Mouse (Mus musculus) kidney, adult 2 months (tissue): Measurements from ENCODE around the gene 4930430F08Rik. TPM values are rescaled to one million over a fixed set of nuclear protein-coding genes. Genes with fewer than 3 reads are reported as not detected.
A peak's percentile ranks its signal among the peaks of the same experiment; 100 is the strongest.

Source experiments
- DNase-seq: peaks from one replicate; pipeline ENCODE4 v3.0.0; 2021
- H3K27ac ChIP-seq: fragments of 200-500 bp; 2 replicates; pipeline ENCODE4 v1.5.1; 2012; ENCODE audit warnings: low read depth, low read length, control low read depth, inconsistent platforms; ENCODE audit not compliant: insufficient read depth
- H3K27me3 ChIP-seq: fragments of 200-500 bp; replicated peaks from 2 replicates; pipeline ENCODE4 v1.6.1; 2012; ENCODE audit warnings: mild to moderate bottlenecking, moderate library complexity, low read length, inconsistent platforms; ENCODE audit not compliant: control insufficient read depth, insufficient read depth
- H3K36me3 ChIP-seq: fragments of 200-500 bp; 2 replicates; pipeline ENCODE4 v1.6.1; 2012; ENCODE audit warnings: mild to moderate bottlenecking, moderate library complexity, low read length, inconsistent platforms; ENCODE audit not compliant: control insufficient read depth, insufficient read depth
- H3K4me1 ChIP-seq: fragments of 200-500 bp; 2 replicates; pipeline ENCODE4 v1.6.1; 2011; ENCODE audit warnings: low read length; ENCODE audit not compliant: control insufficient read depth, insufficient read depth
- H3K4me3 ChIP-seq: fragments of 200-500 bp; 2 replicates; pipeline ENCODE4 v1.5.1; 2011; ENCODE audit warnings: mild to moderate bottlenecking, low read depth, low read length, control low read depth; ENCODE audit not compliant: insufficient read depth
- CTCF ChIP-seq: fragments of 200-500 bp; conservative IDR thresholded peaks from 2 replicates; pipeline ENCODE4 v1.5.1; 2011; ENCODE audit warnings: low read depth, mild to moderate bottlenecking, control low read depth, low read length, moderate library complexity, mixed read lengths; ENCODE audit not compliant: insufficient read depth, insufficient read length
- POLR2A ChIP-seq: fragments of 200-500 bp; IDR thresholded peaks from one replicate; pipeline ENCODE4 v1.6.1; 2011; ENCODE audit warnings: low read depth, low read length, control low read depth
- WGBS: fragments of 180-500 bp; shearing (Covaris S2); methylation state at CpG from one replicate; pipeline ENCODE4 v1.1.7; 2018; 5-methylcytosine and 5-hydroxymethylcytosine counted together
- polyA plus RNA-seq: library from polyadenylated mRNA; depleted of rRNA; stranded (reverse); fragments of >200 nt; gene quantifications from 2 replicates; pipeline ENCODE4 v1.2.3, GENCODE M21; 2012; rRNA removed

4930430F08Rik gene
- polyA plus RNA-seq, result 11.5 and 14.1 TPM in 2 replicates

DNA sequence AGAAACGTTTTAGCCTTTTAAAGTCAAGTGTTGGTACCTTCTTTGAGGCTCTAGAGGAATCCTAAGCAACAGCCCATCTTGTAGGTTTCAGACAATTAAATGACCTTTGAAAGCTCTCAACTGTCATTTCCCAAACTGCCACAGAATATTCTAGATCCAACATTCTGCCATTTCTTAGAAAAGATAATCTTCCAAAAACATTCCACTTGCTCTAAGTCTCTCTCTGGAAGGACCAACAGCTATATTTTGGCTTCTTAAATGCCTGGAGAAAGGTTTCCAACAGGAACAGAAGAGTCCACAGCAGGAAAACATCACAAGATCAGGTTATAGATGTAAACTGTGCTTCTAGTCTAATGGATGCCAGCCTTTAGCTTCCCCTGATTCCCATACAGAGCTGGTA is at the start of gene 4930430F08Rik, which contains the start of gene 1700017N19Rik:
Gene 4930430F08Rik, minus strand, starts transcription at position 101 of the 400 bp plus-strand sequence.
Gene 1700017N19Rik, plus strand, starts transcription at position 162 of the 400 bp plus-strand sequence.
- H3K4me3 ChIP-seq, result no peak within 1 kb of the TSS
- no peak within 1 kb of the TSS for H3K27ac ChIP-seq
- H3K27me3 ChIP-seq, result no peaks in the 10 kb centered on the region
- 0 out of 2 replicates have a peak, but pooled peaks cover under 1% of the 10 kb centered on the region for H3K36me3 ChIP-seq
- TF ChIP-seq CTCF (no peak), POLR2A (no peak)
- 88% methylated on average over 1 of the region's 1 CpGs for WGBS
- H3K4me1 ChIP-seq, result no peaks in the 10 kb centered on the region
- no peak for DNase-seq

DNA sequence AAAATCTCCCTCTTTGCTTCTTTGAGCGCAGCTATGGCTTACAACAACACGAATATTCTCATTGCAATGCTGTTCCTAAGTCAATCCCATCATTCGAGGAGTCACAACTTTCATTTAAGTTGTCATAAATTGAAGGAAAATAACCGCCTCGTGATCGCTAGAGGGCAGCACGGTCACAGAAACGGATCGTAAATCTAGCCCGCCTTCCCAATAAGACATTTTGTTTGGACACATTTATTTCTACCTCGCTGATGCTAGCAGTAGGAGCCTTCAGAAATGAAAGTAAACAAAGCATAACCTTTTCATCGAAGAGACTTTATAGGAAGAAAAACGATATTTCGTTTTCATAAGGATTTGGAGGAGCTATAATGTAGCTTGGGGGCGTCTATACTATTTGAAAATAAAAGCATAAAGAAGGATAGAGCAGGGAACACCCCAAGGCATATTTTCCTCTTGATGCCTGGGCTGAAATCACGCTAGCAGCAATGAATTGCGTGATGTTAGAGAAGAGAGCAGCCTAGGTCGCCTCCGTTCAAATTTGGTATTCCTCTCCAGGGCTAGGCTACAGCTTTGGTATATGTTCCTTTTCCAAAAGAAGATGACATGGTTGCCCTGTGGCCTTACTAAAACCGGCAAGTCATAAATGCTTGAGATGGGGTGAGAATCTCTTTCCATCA is 39.7 kb upstream of the 4930430F08Rik start:
- Histone ChIP-seq H3K36me3 (no peaks in the 10 kb centered on the region), H3K4me3 (no peak overlapping the region), H3K27ac (no peak overlapping the region), H3K4me1 (no peaks in the 10 kb centered on the region), H3K27me3 (no peaks in the 10 kb centered on the region)
- 23% methylated on average over 20 of the region's 20 CpGs for WGBS
- TF ChIP-seq POLR2A, result no peak
- TF ChIP-seq CTCF, result peak; percentile 71
- DNase-seq, result peak; percentile 33

DNA sequence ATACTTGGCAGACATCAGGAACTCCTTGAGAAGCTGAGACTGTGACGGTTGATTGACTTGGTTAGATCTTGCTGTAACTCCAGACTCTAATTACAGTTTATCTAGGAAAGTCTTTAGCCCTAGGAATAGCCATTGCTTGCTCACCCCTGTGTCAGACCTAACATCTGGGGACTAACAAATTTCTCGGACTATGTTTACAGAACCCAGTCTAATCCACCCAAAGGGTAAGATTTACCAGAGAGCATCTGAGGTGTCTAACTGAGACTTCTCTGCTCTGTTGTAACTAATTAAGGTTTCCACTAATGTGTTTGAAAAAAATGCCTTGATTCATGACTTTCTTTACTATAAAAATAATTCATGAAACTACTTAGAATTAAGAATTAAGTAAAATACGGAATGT is 32.3 kb upstream of the 4930430F08Rik start:
- WGBS, result 43% methylated on average over 3 of the region's 3 CpGs
- Histone ChIP-seq H3K27ac (no peak overlapping the region), H3K36me3 (no peaks in the 10 kb centered on the region), H3K4me3 (no peak overlapping the region), H3K4me1 (no peaks in the 10 kb centered on the region), H3K27me3 (no peaks in the 10 kb centered on the region)
- no peak for DNase-seq
- TF ChIP-seq CTCF (no peak), POLR2A (no peak)

DNA sequence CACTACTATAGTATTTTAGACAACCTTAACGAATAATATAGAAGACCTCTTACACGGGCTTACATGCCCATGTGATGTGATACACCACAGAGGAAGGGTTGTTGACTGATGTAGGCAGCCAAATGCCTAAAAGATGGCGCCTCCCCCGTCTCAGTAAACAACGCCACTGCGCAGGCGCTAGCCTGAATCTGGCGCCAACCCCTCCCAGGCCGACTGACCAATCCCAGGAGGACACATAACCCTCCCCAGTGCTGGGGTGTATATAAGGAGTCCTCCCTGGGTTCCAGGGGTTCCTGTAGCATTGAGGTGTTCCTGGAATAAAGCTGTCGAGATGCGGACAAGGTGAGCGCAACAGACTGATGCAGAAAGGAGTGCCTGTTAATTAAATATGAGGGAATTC is 29.8 kb upstream of the 4930430F08Rik start:
- no peak for TF ChIP-seq POLR2A
- no peak for TF ChIP-seq CTCF
- no peaks in the 10 kb centered on the region for H3K4me1 ChIP-seq
- DNase-seq, result no peak
- no peak overlapping the region for H3K4me3 ChIP-seq
- WGBS, result 91% methylated on average over 12 of the region's 12 CpGs
- no peaks in the 10 kb centered on the region for H3K36me3 ChIP-seq
- no peak overlapping the region for H3K27ac ChIP-seq
- no peaks in the 10 kb centered on the region for H3K27me3 ChIP-seq

DNA sequence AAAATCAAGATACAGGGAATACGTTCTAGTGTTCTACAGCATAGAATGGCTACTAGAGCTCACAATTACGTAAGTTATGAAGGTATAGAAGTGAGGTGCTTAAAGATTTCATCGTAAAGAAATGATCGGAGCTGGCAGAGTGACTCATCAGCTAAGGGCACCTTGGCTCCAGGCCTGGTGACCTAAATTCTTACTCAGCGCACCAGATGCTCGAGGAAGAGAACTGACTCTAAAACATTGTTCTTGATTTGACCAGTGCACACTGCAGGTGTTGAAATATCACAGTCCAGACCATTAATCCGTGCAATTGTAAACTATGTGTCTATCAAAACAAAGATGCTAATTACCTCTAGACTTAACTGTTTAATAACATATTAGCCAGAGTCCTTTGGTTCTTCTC is 29.3 kb upstream of the 4930430F08Rik start:
- no peaks in the 10 kb centered on the region for H3K4me1 ChIP-seq
- H3K4me3 ChIP-seq, result no peak overlapping the region
- WGBS, result 77% methylated on average over 7 of the region's 7 CpGs
- no peak for TF ChIP-seq CTCF
- no peak for TF ChIP-seq POLR2A
- no peaks in the 10 kb centered on the region for H3K36me3 ChIP-seq
- H3K27me3 ChIP-seq, result no peaks in the 10 kb centered on the region
- no peak for DNase-seq
- H3K27ac ChIP-seq, result no peak overlapping the region

DNA sequence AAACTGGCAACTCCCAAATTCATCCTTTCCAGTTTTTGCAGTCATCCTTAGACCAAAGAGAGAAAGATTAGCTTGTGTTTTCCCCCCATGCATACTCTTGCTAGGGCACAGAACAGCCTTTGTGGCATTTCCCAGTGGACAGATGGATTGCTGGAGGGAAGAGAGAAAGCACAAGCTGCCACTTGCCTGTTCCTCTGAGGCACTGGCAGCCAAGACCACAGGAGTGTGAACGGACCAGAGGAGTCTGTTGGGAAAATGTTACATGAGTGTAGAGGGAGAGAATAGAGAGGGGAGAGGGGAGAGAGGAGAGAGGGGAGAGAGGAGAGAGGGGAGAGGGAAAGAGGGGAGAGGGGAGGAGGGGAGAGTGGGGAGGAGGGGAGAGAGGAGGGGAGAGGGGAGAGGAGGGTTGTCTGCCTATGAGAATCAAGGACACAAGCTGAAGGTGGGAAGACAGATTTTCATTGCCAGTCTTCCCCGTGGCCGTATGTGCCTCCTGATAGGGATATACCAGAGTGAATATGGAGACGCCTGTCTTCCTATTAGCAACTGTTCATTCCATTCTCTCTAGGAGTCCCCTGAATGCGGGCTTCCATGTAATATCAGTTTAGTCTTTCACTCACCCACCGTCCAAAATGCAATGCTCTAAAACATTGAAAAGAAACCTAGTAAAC is 27.1 kb upstream of the 4930430F08Rik start:
- Histone ChIP-seq H3K4me1 (no peaks in the 10 kb centered on the region), H3K27ac (no peak overlapping the region), H3K4me3 (no peak overlapping the region), H3K36me3 (no peaks in the 10 kb centered on the region), H3K27me3 (no peaks in the 10 kb centered on the region)
- TF ChIP-seq POLR2A (no peak), CTCF (no peak)
- no peak for DNase-seq
- 77% methylated on average over 6 of the region's 6 CpGs for WGBS

DNA sequence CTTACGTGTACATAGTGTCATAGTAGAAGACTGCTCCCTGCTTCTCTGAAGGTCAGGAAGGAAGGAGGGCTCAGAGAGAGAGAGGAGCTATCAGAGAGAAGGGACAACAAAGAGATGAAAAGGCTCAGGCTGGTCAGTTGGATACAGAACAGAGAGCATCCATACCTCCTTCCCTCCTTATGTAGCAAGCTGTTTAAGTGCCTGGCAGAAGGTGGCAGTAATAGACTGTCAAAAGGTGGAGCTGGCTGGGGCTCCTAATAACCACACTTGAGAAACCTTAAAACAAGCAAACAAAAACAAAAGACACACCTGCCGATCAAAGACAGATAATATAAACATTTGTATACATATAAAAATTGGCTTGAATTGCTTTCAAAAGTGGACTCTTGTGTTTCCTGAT is 14.0 kb upstream of the 4930430F08Rik start:
- Histone ChIP-seq H3K27ac (no peak overlapping the region), H3K4me1 (no peaks in the 10 kb centered on the region), H3K27me3 (no peaks in the 10 kb centered on the region), H3K4me3 (no peak overlapping the region), H3K36me3 (no peaks in the 10 kb centered on the region)
- TF ChIP-seq POLR2A (no peak), CTCF (no peak)
- no peak for DNase-seq
- WGBS, result 58% methylated on average over 2 of the region's 2 CpGs
